Mouse (Mus musculus) stomach, embryonic 14.5 days (tissue): ENCODE measurements around the gene Ablim1. TPM values are rescaled to one million over a fixed set of nuclear protein-coding genes. Genes with fewer than 3 reads are reported as not detected.

Source experiments
- ATAC-seq: fragments of 200-750 bp; cut with Nextera tagmentation; 2 replicates; pipeline ENCODE4 v1.8.0; 2017; ENCODE audit warnings: low read depth, moderate TSS enrichment; ENCODE audit not compliant: insufficient number of reproducible peaks, insufficient read depth, low FRiP score
- H3K27ac ChIP-seq: fragments of 300-500 bp; sonication (generic); 2 replicates; pipeline ENCODE4 v1.5.1; 2014; ENCODE audit warnings: mild to moderate bottlenecking, low read length, moderate library complexity, mixed read lengths
- H3K27me3 ChIP-seq: fragments of 300-500 bp; sonication (generic); 2 replicates; pipeline ENCODE4 v1.6.1; 2014; ENCODE audit warnings: low read length, control low read depth, mixed read lengths; ENCODE audit not compliant: control insufficient read depth, insufficient read depth
- H3K36me3 ChIP-seq: fragments of 300-500 bp; sonication (generic); 2 replicates; pipeline ENCODE4 v1.6.1; 2014; ENCODE audit warnings: mild to moderate bottlenecking, control low read depth, low read length, moderate library complexity, mixed read lengths; ENCODE audit not compliant: control insufficient read depth, insufficient read depth
- H3K4me1 ChIP-seq: fragments of 300-500 bp; sonication (generic); 2 replicates; pipeline ENCODE4 v1.6.1; 2014; ENCODE audit warnings: low read length, control low read depth, mixed read lengths; ENCODE audit not compliant: control insufficient read depth, insufficient read depth
- H3K4me2 ChIP-seq: fragments of 300-500 bp; sonication (generic); replicated peaks from 2 replicates; pipeline ENCODE4 v1.6.1; 2014; ENCODE audit warnings: low read depth, low read length, control low read depth
- H3K4me3 ChIP-seq: fragments of 300-500 bp; sonication (generic); 2 replicates; pipeline ENCODE4 v1.5.1; 2014; ENCODE audit warnings: low read depth, low read length, control low read depth
- H3K9ac ChIP-seq: fragments of 300-500 bp; sonication (generic); replicated peaks from 2 replicates; pipeline ENCODE4 v1.6.1; 2014; ENCODE audit warnings: low read depth, mild to moderate bottlenecking, control low read depth, low read length, moderate library complexity, mixed read lengths
- H3K9me3 ChIP-seq: fragments of 300-500 bp; sonication (generic); 2 replicates; pipeline ENCODE4 v1.6.1; 2016; ENCODE audit warnings: low read depth, low read length, control low read depth; ENCODE audit not compliant: control insufficient read depth
- WGBS: fragments of 180-500 bp; shearing (Covaris S2); extraction: QIAGEN DNeasy Blood & Tissue Kit; methylation state at CpG from one replicate; pipeline ENCODE4 v1.1.7; 2014; 5-methylcytosine and 5-hydroxymethylcytosine counted together
- polyA plus RNA-seq: library from polyadenylated mRNA; unstranded; fragments of >200 nt; fragmentation: Nextera tagmentation; extraction: Ambion mirVana; gene quantifications from 2 replicates; pipeline ENCODE4 v1.2.1, GENCODE M21; 2014

The Ablim1 gene
- polyA plus RNA-seq, 1 experiment from 2014 or later: 36.9 TPM

DNA sequence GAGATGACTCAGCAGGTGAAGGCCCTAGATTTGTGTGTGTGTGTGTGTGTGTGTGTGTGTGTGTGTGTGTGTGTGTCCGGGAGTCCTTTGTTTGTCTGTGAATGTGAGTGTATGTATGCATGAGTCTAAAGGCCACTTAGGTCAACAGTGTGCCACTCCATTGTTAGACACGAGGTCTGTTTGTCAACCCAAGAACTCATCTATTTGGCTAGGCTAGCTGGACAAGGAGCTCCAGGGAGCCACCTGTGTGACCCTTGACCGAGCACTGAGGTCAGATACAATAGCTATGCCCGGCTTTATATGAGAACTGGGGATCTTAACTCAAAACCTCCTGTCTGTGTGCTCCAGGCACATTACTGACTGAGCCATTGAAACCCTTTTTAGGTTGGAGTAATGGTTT, 7.8 kb upstream of the Ablim1 start:
- Histone ChIP-seq H3K9me3 (no peaks in the 10 kb centered on the region), H3K9ac (no peak overlapping the region), H3K36me3 (no peaks in the 10 kb centered on the region), H3K4me3 (no peak overlapping the region), H3K4me2 (no peak overlapping the region), H3K4me1 (no peaks in the 10 kb centered on the region), H3K27me3 (no peaks in the 10 kb centered on the region), H3K27ac (no peak overlapping the region)
- no peak for ATAC-seq
- 59% methylated on average over 4 of the region's 4 CpGs for WGBS

DNA sequence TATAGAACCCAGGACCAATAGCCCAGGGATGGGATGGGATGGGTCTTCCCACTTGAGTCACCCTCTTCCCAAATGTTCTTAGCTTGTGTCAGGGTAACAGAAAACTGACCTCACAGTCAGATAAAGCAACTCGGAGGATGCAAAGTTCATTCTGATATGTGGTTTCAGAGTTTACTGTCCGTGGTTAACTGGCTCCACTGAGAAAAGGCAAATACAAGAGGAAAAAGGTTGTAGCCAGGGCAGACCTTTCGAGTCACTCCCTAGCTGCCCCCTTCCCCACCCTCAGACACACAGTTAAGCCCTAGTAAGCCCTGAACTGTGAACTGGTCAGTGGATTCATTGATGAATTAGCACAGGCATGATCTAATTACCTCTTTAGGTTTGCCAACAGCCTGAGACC, 7.1 kb upstream of the Ablim1 start:
- H3K4me1 ChIP-seq: no peaks in the 10 kb centered on the region
- H3K9ac ChIP-seq: no peak overlapping the region
- WGBS: 85% methylated on average over 3 of the region's 3 CpGs
- no peaks in the 10 kb centered on the region for H3K27me3 ChIP-seq
- no peak overlapping the region for H3K27ac ChIP-seq
- no peak overlapping the region for H3K4me3 ChIP-seq
- no peaks in the 10 kb centered on the region for H3K9me3 ChIP-seq
- no peak overlapping the region for H3K4me2 ChIP-seq
- no peak for ATAC-seq
- H3K36me3 ChIP-seq: no peaks in the 10 kb centered on the region

- Histone ChIP-seq H3K9me3 (no peaks in the 10 kb centered on the region), H3K4me1 (no peaks in the 10 kb centered on the region), H3K27me3 (no peaks in the 10 kb centered on the region), H3K27ac (no peak overlapping the region), H3K9ac (no peak overlapping the region), H3K36me3 (no peaks in the 10 kb centered on the region), H3K4me2 (no peak overlapping the region), H3K4me3 (no peak overlapping the region)
- 75% methylated on average over 9 of the region's 9 CpGs for WGBS
- ATAC-seq: no peak
Measured at GRCm38 (mm10) chr19:57320656-57321382, 6.1 kb upstream of the Ablim1 start.

DNA sequence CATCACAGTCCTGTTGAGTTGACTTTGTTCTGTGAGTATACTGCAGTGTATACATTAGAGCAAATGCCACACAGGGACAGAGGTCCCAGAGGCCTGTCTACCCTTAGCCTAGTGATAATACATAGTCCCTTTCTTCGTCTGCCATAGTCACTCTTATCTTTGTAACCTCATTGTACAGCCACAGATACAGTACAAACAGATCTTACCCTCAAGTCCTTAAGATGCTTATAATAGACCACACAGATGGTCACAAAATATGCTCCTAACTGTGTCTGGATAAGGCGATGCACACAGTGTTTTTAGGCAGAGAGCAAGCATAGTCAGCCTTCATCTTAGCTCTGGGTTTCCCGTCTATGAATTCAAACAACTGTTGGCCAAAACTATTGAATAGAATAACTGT, 1.9 kb upstream of the Ablim1 start:
- Histone ChIP-seq H3K9me3 (no peaks in the 10 kb centered on the region), H3K4me3 (no peak overlapping the region), H3K4me1 (no peaks in the 10 kb centered on the region), H3K4me2 (no peak overlapping the region), H3K27me3 (no peaks in the 10 kb centered on the region), H3K27ac (no peak overlapping the region), H3K36me3 (no peaks in the 10 kb centered on the region), H3K9ac (no peak overlapping the region)
- WGBS: 89% methylated on average over 3 of the region's 3 CpGs
- no peak for ATAC-seq

GRCm38 (mm10) chr19:57315013-57315565, 370 bp upstream of the Ablim1 start:
- 0 out of 2 replicates have a peak, but pooled peaks have one; percentile 7 for ATAC-seq
- Histone ChIP-seq H3K27me3 (no peaks in the 10 kb centered on the region), H3K36me3 (no peaks in the 10 kb centered on the region), H3K27ac (no peak overlapping the region), H3K9ac (peak overlapping the region; percentile 41; the same call in 1 of the 2 replicates), H3K4me3 (peak overlapping the region; percentile 50), H3K4me1 (no peaks in the 10 kb centered on the region), H3K9me3 (no peaks in the 10 kb centered on the region), H3K4me2 (peak overlapping the region; percentile 96)
- WGBS: 41% methylated on average over 11 of the region's 11 CpGs

DNA sequence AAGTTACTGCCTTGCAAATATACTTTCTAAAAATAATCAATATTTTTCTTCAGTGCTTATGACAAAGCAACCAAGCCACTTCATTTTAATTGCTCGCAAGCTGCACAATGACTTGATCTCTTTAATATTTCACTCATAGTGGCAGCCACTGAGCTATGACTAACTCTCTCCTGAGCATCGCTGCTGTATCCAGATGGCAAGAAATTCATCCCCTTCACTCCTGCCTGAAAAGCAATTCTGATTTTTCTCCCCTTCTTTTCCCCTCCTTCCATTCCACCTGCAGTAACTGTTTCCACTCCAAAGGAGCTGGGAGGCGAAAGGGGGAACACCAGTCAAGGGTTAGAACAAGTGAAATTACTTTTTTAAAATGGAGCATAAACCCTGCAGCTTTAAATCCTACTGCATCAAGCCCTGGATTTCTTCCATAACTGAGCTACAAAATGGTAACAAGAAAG, 801 bp downstream of the Ablim1 start:
- no peak for ATAC-seq
- H3K36me3 ChIP-seq: no peaks in the 10 kb centered on the region
- WGBS: 73% methylated on average over 3 of the region's 3 CpGs

DNA sequence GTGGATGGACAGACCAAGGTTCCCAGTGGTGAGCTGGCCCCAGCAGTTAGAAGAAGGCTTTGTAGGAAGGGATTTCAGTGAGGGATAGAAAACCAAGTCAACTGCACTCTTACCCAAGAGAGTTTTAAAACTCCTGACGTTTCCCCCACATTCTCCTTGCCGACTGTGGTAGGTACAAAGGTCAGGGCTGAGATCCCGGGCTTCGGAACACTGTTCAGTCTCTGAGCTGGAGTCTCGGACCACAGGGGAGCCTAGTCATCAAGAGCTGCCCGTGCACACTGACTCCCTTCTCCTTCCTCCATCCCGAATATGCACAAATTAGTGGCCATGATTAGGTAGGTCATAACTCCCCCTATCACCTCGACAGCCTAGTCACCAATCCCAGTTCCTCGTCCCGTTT, 1.5 kb downstream of the Ablim1 start:
- no peaks in the 10 kb centered on the region for H3K36me3 ChIP-seq
- H3K9me3 ChIP-seq: no peaks in the 10 kb centered on the region
- WGBS: 71% methylated on average over 10 of the region's 10 CpGs
- no peak overlapping the region for H3K9ac ChIP-seq
- no peak overlapping the region for H3K4me2 ChIP-seq
- no peak for ATAC-seq
- no peaks in the 10 kb centered on the region for H3K27me3 ChIP-seq
- H3K27ac ChIP-seq: no peak overlapping the region
- no peaks in the 10 kb centered on the region for H3K4me1 ChIP-seq
- H3K4me3 ChIP-seq: no peak overlapping the region

More for the DNA sequence above, 801 bp downstream of the Ablim1 start:
- Histone ChIP-seq H3K4me1 (no peaks in the 10 kb centered on the region), H3K4me3 (peak overlapping the region; percentile 50; the same call in 1 of the 2 replicates), H3K27me3 (no peaks in the 10 kb centered on the region), H3K27ac (no peak overlapping the region), H3K9ac (no peak overlapping the region), H3K4me2 (peak overlapping the region; percentile 96), H3K9me3 (no peaks in the 10 kb centered on the region)

DNA sequence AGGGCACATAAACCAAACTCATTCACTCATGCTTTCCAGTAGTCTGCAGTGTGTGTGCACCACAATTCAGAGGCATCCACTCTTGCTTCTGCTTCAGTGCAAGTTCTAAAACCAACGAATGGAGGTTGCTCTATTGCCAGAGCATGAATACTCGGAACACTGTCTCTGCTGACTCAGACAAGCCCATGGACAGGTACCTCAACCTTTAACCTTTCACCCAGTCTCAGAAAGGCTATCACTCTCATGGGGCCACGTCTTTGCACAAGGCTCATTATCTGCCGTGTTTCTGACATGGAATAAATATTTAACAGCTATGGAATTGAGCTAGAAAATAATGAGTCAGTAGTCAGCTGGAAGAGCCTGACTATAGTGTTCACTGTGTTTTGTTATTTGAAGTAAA, 4.7 kb downstream of the Ablim1 start:
- Histone ChIP-seq H3K27ac (no peak overlapping the region), H3K27me3 (no peaks in the 10 kb centered on the region), H3K4me3 (no peak overlapping the region), H3K4me1 (no peaks in the 10 kb centered on the region), H3K9me3 (no peaks in the 10 kb centered on the region), H3K36me3 (no peaks in the 10 kb centered on the region), H3K9ac (no peak overlapping the region), H3K4me2 (no peak overlapping the region)
- WGBS: 49% methylated on average over 4 of the region's 4 CpGs
- ATAC-seq: no peak
